Mouse (Mus musculus) E14TG2a.4 (cell line): Measurements from ENCODE around the gene Urm1.

ENCODE experiments used
- CTCF ChIP-seq: conservative IDR thresholded peaks from 2 replicates; pipeline ENCODE4 v1.5.1; 2014; ENCODE audit warnings: low read length
- NANOG ChIP-seq: IDR thresholded peaks from 2 replicates; pipeline ENCODE4 v1.6.1; 2014; ENCODE audit warnings: borderline replicate concordance, low read length, mixed read lengths
- POU5F1 ChIP-seq: IDR thresholded peaks from 2 replicates; pipeline ENCODE4 v1.6.1; 2014; ENCODE audit warnings: low read length, borderline replicate concordance

GRCm38 (mm10) chr2:29857967-29858366 is 38.1 kb downstream of the Urm1 start:
- TF ChIP-seq CTCF (no peak), NANOG (no peak), POU5F1 (no peak)
